Mouse (Mus musculus) urinary bladder, postnatal 4 days (tissue): ENCODE results near the gene Mettl21a.
"Not testable (repeated sequence)": the region's sequence is repeated elsewhere in the genome, so short reads cannot be mapped to it uniquely, and the experiment has no call there.

ENCODE experiments used
- DNase-seq, 2 experiments: peaks; one replicate each; pipeline ENCODE4 v3.0.0; 2021 to 2022; ENCODE audit warnings: low spot score in 2 of 2

Gene Mettl21a

GRCm38 (mm10) chr1:64616881-64617714 is at the start of gene Mettl21a:
Gene Mettl21a (minus strand): TSS chr1:64617242.
- DNase-seq, result peak; percentile 88 to 89

GRCm38 (mm10) chr1:64658876-64659275 is 41.8 kb upstream of the Mettl21a start:
- no peak for DNase-seq

- DNase-seq, result no peak
Measured at GRCm38 (mm10) chr1:64656423-64657129, 39.5 kb upstream of the Mettl21a start.

GRCm38 (mm10) chr1:64655415-64655814 is 38.4 kb upstream of the Mettl21a start:
- DNase-seq, result no peak

- DNase-seq, result no peak
Measured at GRCm38 (mm10) chr1:64653701-64654100, 36.7 kb upstream of the Mettl21a start.

GRCm38 (mm10) chr1:64649362-64650124 is 32.5 kb upstream of the Mettl21a start:
- DNase-seq, result no peak

- DNase-seq, result no peak
Measured at GRCm38 (mm10) chr1:64644513-64644912, 27.5 kb upstream of the Mettl21a start.

- DNase-seq, result not testable (repeated sequence)
Measured at GRCm38 (mm10) chr1:64642541-64642940, 25.5 kb upstream of the Mettl21a start.

- DNase-seq, result no peak
Measured at GRCm38 (mm10) chr1:64641069-64641468, 24.0 kb upstream of the Mettl21a start.

- no peak for DNase-seq
Measured at GRCm38 (mm10) chr1:64639279-64639678, 22.2 kb upstream of the Mettl21a start.

- DNase-seq, result no peak
Measured at GRCm38 (mm10) chr1:64635624-64636023, 18.6 kb upstream of the Mettl21a start.

GRCm38 (mm10) chr1:64633237-64633636 is 16.2 kb upstream of the Mettl21a start:
- DNase-seq, result no peak

GRCm38 (mm10) chr1:64631526-64631925 is 14.5 kb upstream of the Mettl21a start:
- DNase-seq, result no peak

GRCm38 (mm10) chr1:64625214-64625613 is 8.2 kb upstream of the Mettl21a start:
- no peak for DNase-seq

GRCm38 (mm10) chr1:64623558-64624435 is 6.8 kb upstream of the Mettl21a start:
- DNase-seq, result no peak

- no peak for DNase-seq
Measured at GRCm38 (mm10) chr1:64621116-64621515, 4.1 kb upstream of the Mettl21a start.

- no peak for DNase-seq
Measured at GRCm38 (mm10) chr1:64618226-64618625, 1.2 kb upstream of the Mettl21a start.

GRCm38 (mm10) chr1:64617715-64617984 is 608 bp upstream of the Mettl21a start:
- DNase-seq, result peak; percentile 83 to 88

- DNase-seq, result no peak
Measured at GRCm38 (mm10) chr1:64616531-64616880, 536 bp downstream of the Mettl21a start.

- DNase-seq, result no peak
Measured at GRCm38 (mm10) chr1:64616076-64616475, 966 bp downstream of the Mettl21a start.

GRCm38 (mm10) chr1:64615531-64615991 is 1.5 kb downstream of the Mettl21a start:
- no peak for DNase-seq
